Mouse (Mus musculus) forebrain, embryonic 10.5 days (tissue): Measurements from ENCODE around the gene Smarcd2. TPM values are rescaled to one million over a fixed set of nuclear protein-coding genes. Genes with fewer than 3 reads are reported as not detected.
"Not testable (repeated sequence)": the region's sequence is repeated elsewhere in the genome, so short reads cannot be mapped to it uniquely, and the experiment has no call there.

Source experiments
- DNase-seq: peaks from one replicate; pipeline ENCODE4 v3.0.0-alpha.2; 2017; ENCODE audit warnings: low spot score; ENCODE audit errors: extremely low spot score
- H3K27ac ChIP-seq: fragments of 300-500 bp; sonication (generic); 2 replicates; pipeline ENCODE4 v1.5.1; 2016; ENCODE audit warnings: mild to moderate bottlenecking
- H3K27me3 ChIP-seq: fragments of 300-500 bp; sonication (generic); 2 replicates; pipeline ENCODE4 v1.6.1; 2016; ENCODE audit warnings: mild to moderate bottlenecking; ENCODE audit not compliant: poor library complexity, severe bottlenecking
- H3K36me3 ChIP-seq: fragments of 300-500 bp; sonication (generic); replicated peaks from 2 replicates; pipeline ENCODE4 v1.6.1; 2016; ENCODE audit warnings: mild to moderate bottlenecking, moderate library complexity
- H3K4me1 ChIP-seq: fragments of 300-500 bp; sonication (generic); 2 replicates; pipeline ENCODE4 v1.6.1; 2016
- H3K4me3 ChIP-seq: fragments of 300-500 bp; sonication (generic); 2 replicates; pipeline ENCODE4 v1.5.1; 2016; ENCODE audit warnings: mild to moderate bottlenecking, moderate library complexity
- H3K9me3 ChIP-seq: fragments of 300-500 bp; sonication (generic); 2 replicates; pipeline ENCODE4 v1.6.1; 2016; ENCODE audit warnings: mild to moderate bottlenecking, moderate library complexity
- WGBS: fragments of 180-500 bp; shearing (Covaris S2); methylation state at CpG from one replicate; pipeline ENCODE4 v1.1.7; 2016; 5-methylcytosine and 5-hydroxymethylcytosine counted together
- polyA plus RNA-seq: library from polyadenylated mRNA; unstranded; fragments of >200 nt; fragmentation: Nextera tagmentation; extraction: Ambion mirVana; gene quantifications from 2 replicates; pipeline ENCODE4 v1.2.1, GENCODE M21; 2016

Gene Smarcd2
- polyA plus RNA-seq, 1 experiment from 2014 or later, result 20.7 TPM

DNA sequence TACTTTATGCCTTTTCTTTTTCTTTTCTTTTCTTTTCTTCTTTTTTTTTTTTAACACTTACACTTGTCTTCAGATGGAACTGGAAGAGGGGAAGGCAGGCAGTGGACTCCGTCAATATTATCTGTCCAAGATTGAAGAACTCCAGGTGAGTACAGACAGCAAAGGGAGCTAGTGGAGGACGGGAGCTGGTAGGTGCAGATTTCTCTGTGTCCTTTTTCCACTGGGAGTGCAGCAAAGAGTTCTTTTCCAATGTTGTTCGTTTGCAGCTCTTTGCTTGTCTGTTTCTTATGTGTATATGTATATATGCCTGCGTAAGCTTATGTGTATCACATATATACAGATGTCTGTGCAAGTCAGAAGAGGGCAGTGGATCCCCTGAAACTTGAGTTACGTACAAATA lies 16.0 kb downstream of the Smarcd2 start:
- Histone ChIP-seq H3K4me3 (peak overlapping the region; percentile 88), H3K9me3 (no peaks in the 10 kb centered on the region), H3K27ac (peak overlapping the region; percentile 95), H3K27me3 (no peaks in the 10 kb centered on the region), H3K4me1 (peaks cover 24% of the 10 kb centered on the region), H3K36me3 (peaks cover 80% of the 10 kb centered on the region)
- 78% methylated on average over 5 of the region's 5 CpGs for WGBS
- DNase-seq, result no peak

DNA sequence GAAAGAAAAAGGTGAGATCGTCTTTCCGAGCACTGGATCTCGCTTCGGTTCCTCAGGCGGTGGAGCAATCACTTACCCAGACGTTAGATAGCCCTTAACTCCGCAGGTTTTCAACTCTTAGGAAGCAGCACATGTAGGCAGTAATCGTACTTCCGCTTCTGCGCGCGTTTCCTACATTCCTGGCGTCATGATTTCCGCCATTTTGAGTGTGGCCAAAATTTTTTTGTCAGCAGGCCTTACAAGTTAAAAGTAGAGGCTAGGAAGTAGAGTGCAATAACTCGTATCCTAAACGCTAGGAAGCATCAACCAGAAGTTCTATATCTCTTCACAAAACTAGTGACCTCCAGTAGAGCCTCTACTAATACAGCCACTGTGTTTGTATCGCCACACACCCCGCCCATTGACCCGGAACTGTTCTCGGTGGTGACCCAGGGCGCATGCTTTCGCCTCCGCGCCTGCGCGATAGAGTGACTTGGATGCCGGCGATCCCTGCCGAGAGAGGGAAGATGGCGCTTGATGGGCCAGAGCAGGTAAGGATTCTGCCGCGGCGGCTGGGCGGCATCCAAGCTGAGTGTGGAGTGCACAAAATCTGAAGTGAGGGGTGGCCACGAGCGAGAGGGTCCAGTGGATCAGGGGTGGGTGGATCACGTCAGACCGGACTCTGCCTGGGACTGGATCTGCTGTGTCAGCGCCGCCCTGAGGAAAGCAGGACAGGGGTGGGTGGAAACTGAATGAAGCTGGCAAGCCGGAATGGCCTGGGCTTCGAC lies 16.9 kb downstream of the Smarcd2 start, which contains the start of the genes Ftsj3 and Psmc5:
Ftsj3 (minus strand) TSS at position 395 of the 767 bp plus-strand sequence.
Psmc5 (plus strand) TSS at position 470 of the 767 bp plus-strand sequence.
- DNase-seq, result peak; percentile 98
- WGBS, result under 1% methylated on average over 42 of the region's 42 CpGs
- Histone ChIP-seq H3K4me3 (peak within 1 kb of the TSS; percentile 88), H3K4me1 (peaks cover 24% of the 10 kb centered on the region), H3K9me3 (no peaks in the 10 kb centered on the region), H3K36me3 (peaks cover 80% of the 10 kb centered on the region), H3K27ac (peak within 1 kb of the TSS; percentile 95), H3K27me3 (no peaks in the 10 kb centered on the region)

- DNase-seq, result no peak
- Histone ChIP-seq H3K27me3 (no peaks in the 10 kb centered on the region), H3K4me1 (peaks cover 24% of the 10 kb centered on the region), H3K36me3 (peaks cover 80% of the 10 kb centered on the region), H3K9me3 (no peaks in the 10 kb centered on the region), H3K27ac (peak overlapping the region; percentile 95), H3K4me3 (peak overlapping the region; percentile 88)
- 3% methylated on average over 22 of the region's 22 CpGs for WGBS
Observed at GRCm38 (mm10) chr11:106255174-106255573, 17.6 kb downstream of the Smarcd2 start.

- Histone ChIP-seq H3K4me1 (peaks cover 24% of the 10 kb centered on the region), H3K4me3 (peak overlapping the region; percentile 88), H3K36me3 (peaks cover 80% of the 10 kb centered on the region), H3K9me3 (no peaks in the 10 kb centered on the region), H3K27ac (peak overlapping the region; percentile 95; the same call in 1 of the 2 replicates), H3K27me3 (no peaks in the 10 kb centered on the region)
- WGBS, result 20% methylated on average over 2 of the region's 2 CpGs
- DNase-seq, result no peak
Observed at GRCm38 (mm10) chr11:106254767-106255166, 18.0 kb downstream of the Smarcd2 start.

- H3K36me3 ChIP-seq, result peaks cover 100% of the 10 kb centered on the region
- H3K9me3 ChIP-seq, result peaks cover 5% of the 10 kb centered on the region; the same call in 1 of the 2 replicates
- DNase-seq, result no peak
- no peak overlapping the region for H3K4me3 ChIP-seq
- no peak overlapping the region for H3K27ac ChIP-seq
- peaks cover under 1% of the 10 kb centered on the region; the same call in 1 of the 2 replicates for H3K4me1 ChIP-seq
- WGBS, result 91% methylated on average over 7 of the region's 7 CpGs
- no peaks in the 10 kb centered on the region for H3K27me3 ChIP-seq
Observed at GRCm38 (mm10) chr11:106249326-106249725, 23.4 kb downstream of the Smarcd2 start.

DNA sequence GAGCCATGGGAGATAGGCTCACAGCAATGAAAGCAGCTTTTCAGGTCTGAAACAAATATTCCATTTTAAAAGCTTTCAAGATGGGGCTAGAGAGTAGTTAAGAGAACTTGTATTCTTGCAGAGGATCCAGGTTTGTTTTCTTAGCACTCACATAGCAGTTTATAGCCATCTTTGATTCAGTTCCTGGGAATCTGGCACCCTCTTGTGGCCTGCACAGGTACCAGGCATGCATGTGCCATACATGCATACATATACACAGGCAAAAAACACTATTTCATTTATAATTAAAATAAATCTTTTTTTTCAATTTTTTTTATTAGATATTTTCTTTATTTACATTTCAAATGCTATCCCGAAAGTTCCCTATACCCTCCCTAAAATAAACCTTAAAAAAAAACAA lies 25.9 kb downstream of the Smarcd2 start:
- no peak overlapping the region for H3K4me3 ChIP-seq
- 93% methylated on average over 1 of the region's 1 CpGs for WGBS
- DNase-seq, result no peak
- peaks cover 100% of the 10 kb centered on the region for H3K36me3 ChIP-seq
- no peaks in the 10 kb centered on the region for H3K27me3 ChIP-seq
- H3K9me3 ChIP-seq, result peaks cover 5% of the 10 kb centered on the region; the same call in 1 of the 2 replicates
- H3K27ac ChIP-seq, result no peak overlapping the region
- H3K4me1 ChIP-seq, result no peaks in the 10 kb centered on the region

- H3K36me3 ChIP-seq, result peaks cover 96% of the 10 kb centered on the region
- H3K9me3 ChIP-seq, H3K4me3 ChIP-seq, H3K27me3 ChIP-seq, H3K27ac ChIP-seq, H3K4me1 ChIP-seq, DNase-seq: not testable (repeated sequence)
- WGBS, result 81% methylated on average over 8 of the region's 8 CpGs
Observed at GRCm38 (mm10) chr11:106233978-106234377, 38.8 kb downstream of the Smarcd2 start.

GRCm38 (mm10) chr11:106220603-106221002 lies 52.2 kb downstream of the Smarcd2 start:
- Histone ChIP-seq H3K27me3 (no peaks in the 10 kb centered on the region), H3K27ac (no peak overlapping the region), H3K4me3 (no peak overlapping the region), H3K36me3 (peaks cover 22% of the 10 kb centered on the region), H3K4me1 (peaks cover 15% of the 10 kb centered on the region), H3K9me3 (no peaks in the 10 kb centered on the region)
- 91% methylated on average over 3 of the region's 3 CpGs for WGBS
- DNase-seq, result no peak

GRCm38 (mm10) chr11:106216730-106217490 lies 55.9 kb downstream of the Smarcd2 start, which contains the start of gene Ddx42:
Gene Ddx42 (plus strand): TSS chr11:106216926.
- peak within 1 kb of the TSS; percentile 79 for H3K4me3 ChIP-seq
- DNase-seq, result peak; percentile 88
- no peaks in the 10 kb centered on the region for H3K9me3 ChIP-seq
- no peaks in the 10 kb centered on the region for H3K27me3 ChIP-seq
- H3K4me1 ChIP-seq, result peaks cover 27% of the 10 kb centered on the region
- under 1% methylated on average over 70 of the region's 70 CpGs for WGBS
- peaks cover 23% of the 10 kb centered on the region for H3K36me3 ChIP-seq
- peak within 1 kb of the TSS; percentile 94 for H3K27ac ChIP-seq

- Histone ChIP-seq H3K36me3 (peaks cover 31% of the 10 kb centered on the region), H3K9me3 (no peaks in the 10 kb centered on the region), H3K27me3 (no peaks in the 10 kb centered on the region), H3K4me3 (peak within 1 kb of the TSS; percentile 79), H3K27ac (peak within 1 kb of the TSS; percentile 94), H3K4me1 (peaks cover 27% of the 10 kb centered on the region)
- peak; percentile 97 for DNase-seq
- under 1% methylated on average over 46 of the region's 46 CpGs for WGBS
Observed at GRCm38 (mm10) chr11:106215927-106216729, 56.6 kb downstream of the Smarcd2 start, which contains the start of gene Ccdc47. Gene Ccdc47 (minus strand): TSS chr11:106216344.

GRCm38 (mm10) chr11:106215450-106215859 lies 57.3 kb downstream of the Smarcd2 start:
- Histone ChIP-seq H3K9me3 (no peaks in the 10 kb centered on the region), H3K36me3 (peaks cover 38% of the 10 kb centered on the region), H3K4me3 (peak overlapping the region; percentile 79), H3K27me3 (no peaks in the 10 kb centered on the region), H3K27ac (peak overlapping the region; percentile 94), H3K4me1 (peaks cover 27% of the 10 kb centered on the region)
- DNase-seq, result no peak
- 37% methylated on average over 7 of the region's 7 CpGs for WGBS

DNA sequence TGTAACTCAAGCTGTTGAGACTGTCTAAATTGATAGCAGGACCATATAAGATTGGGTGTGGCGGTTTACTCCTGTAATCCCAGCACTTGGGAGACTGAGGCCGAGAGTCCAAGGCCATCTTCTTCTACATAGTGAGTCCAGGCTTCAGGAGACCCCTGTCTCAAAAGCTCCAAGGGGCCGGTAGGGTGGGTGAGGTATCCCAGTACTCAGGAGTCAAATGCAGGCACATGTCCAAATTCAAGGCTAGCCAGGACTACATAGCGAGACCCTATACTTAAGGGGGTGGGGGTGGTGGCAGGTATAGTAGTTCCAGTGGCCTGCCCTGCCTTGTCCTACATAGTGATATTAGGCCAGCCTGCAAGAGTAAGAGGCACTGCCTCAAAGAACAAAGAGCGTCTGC lies 57.9 kb downstream of the Smarcd2 start:
- no peaks in the 10 kb centered on the region for H3K9me3 ChIP-seq
- H3K4me3 ChIP-seq, result peak overlapping the region; percentile 79
- H3K36me3 ChIP-seq, result peaks cover 44% of the 10 kb centered on the region
- no peak for DNase-seq
- H3K4me1 ChIP-seq, result peaks cover 27% of the 10 kb centered on the region
- H3K27me3 ChIP-seq, result no peaks in the 10 kb centered on the region
- H3K27ac ChIP-seq, result no peak overlapping the region
- 94% methylated on average over 5 of the region's 5 CpGs for WGBS
